Mouse (Mus musculus) spleen, adult 2 months (tissue): ENCODE results near the gene Zfp54. TPM values are rescaled to one million over a fixed set of nuclear protein-coding genes. Genes with fewer than 3 reads are reported as not detected.
A peak's percentile ranks its signal among the peaks of the same experiment; 100 is the strongest.
"Not testable (repeated sequence)": the region's sequence is repeated elsewhere in the genome, so short reads cannot be mapped to it uniquely, and the experiment has no call there.

Source experiments
- DNase-seq, 2 experiments: peaks; one replicate each; pipeline versions ENCODE4 v3.0.0 to v3.0.0-alpha.2; 2012 to 2021; ENCODE audit warnings: low spot score in 2 of 2, low read depth in 1 of 2
- H3K27ac ChIP-seq: fragments of 200-500 bp; 2 replicates; pipeline ENCODE4 v1.5.1; 2012; ENCODE audit warnings: low read length, inconsistent platforms; ENCODE audit not compliant: insufficient read depth
- H3K27me3 ChIP-seq: fragments of 200-500 bp; 2 replicates; pipeline ENCODE4 v1.6.1; 2012; ENCODE audit warnings: mild to moderate bottlenecking, moderate library complexity, low read length, inconsistent platforms; ENCODE audit not compliant: control insufficient read depth, insufficient read depth
- H3K36me3 ChIP-seq: fragments of 200-500 bp; 2 replicates; pipeline ENCODE4 v1.6.1; 2012; ENCODE audit warnings: mild to moderate bottlenecking, low read length, inconsistent platforms; ENCODE audit not compliant: control insufficient read depth, insufficient read depth
- H3K4me1 ChIP-seq: fragments of 200-500 bp; 2 replicates; pipeline ENCODE4 v1.6.1; 2011; ENCODE audit warnings: inconsistent platforms; ENCODE audit not compliant: control insufficient read depth, insufficient read depth, insufficient read length
- H3K4me3 ChIP-seq: fragments of 200-500 bp; 2 replicates; pipeline ENCODE4 v1.5.1; 2011; ENCODE audit warnings: mild to moderate bottlenecking, inconsistent platforms; ENCODE audit not compliant: insufficient read depth, insufficient read length; ENCODE audit errors: extremely low read depth
- CTCF ChIP-seq: fragments of 200-500 bp; IDR thresholded peaks from 2 replicates; pipeline ENCODE4 v1.5.1; 2011; ENCODE audit warnings: mild to moderate bottlenecking, inconsistent platforms; ENCODE audit not compliant: insufficient read depth, insufficient read length, insufficient replicate concordance; ENCODE audit errors: extremely low read depth
- POLR2A ChIP-seq: fragments of 200-500 bp; IDR thresholded peaks from 2 replicates; pipeline ENCODE4 v1.6.1; 2011; ENCODE audit warnings: low read depth, low read length, inconsistent platforms
- WGBS: fragments of 180-500 bp; shearing (Covaris S2); methylation state at CpG from one replicate; pipeline ENCODE4 v1.1.7; 2018; 5-methylcytosine and 5-hydroxymethylcytosine counted together
- polyA plus RNA-seq: library from polyadenylated mRNA; depleted of rRNA; stranded (reverse); fragments of >200 nt; gene quantifications from 2 replicates; pipeline ENCODE4 v1.2.3, GENCODE M21; 2012

Gene Zfp54
- polyA plus RNA-seq, 1 experiment, result 0.34 TPM

DNA sequence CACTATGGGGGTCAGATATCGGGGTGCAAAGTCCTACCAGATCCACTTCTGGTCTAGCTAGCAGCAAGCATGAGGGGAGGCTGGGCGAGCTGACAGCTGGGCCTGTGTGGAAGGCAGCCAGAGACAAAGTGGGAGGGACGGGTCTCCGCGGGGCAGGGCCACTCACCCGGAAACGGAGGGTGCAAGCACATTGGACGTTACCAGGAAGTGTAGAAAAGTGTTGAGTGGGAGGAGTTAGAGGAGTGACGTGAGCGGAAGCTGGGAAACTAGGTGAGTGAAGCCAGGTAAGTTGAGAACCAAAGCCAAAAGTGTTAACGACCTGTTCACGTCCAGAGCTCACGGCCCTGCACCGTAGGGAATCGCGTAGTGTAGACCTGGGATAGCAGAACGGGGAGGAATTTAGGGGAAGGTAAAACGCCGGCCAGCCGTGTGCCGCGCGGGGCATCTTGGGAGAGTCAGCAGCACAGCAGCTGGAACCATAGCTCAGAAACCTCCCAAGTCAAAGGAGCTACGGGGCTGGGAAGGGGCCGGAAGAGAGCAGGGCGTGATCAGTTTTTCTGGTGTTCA is 27.2 kb downstream of the Zfp54 start, which contains the start of gene Zfp51:
Zfp51 (plus strand) TSS at position 237 of the 567 bp plus-strand sequence.
- under 1% methylated on average over 26 of the region's 26 CpGs for WGBS
- peak within 1 kb of the TSS; percentile 78 for H3K4me3 ChIP-seq
- TF ChIP-seq CTCF (no peak), POLR2A (peak; percentile 83)
- no peaks in the 10 kb centered on the region; the same call in 1 of the 2 replicates for H3K4me1 ChIP-seq
- peak; percentile 91 to 93 for DNase-seq
- no peaks in the 10 kb centered on the region for H3K27me3 ChIP-seq
- H3K36me3 ChIP-seq, result peaks cover 7% of the 10 kb centered on the region
- peak within 1 kb of the TSS; percentile 95 for H3K27ac ChIP-seq

DNA sequence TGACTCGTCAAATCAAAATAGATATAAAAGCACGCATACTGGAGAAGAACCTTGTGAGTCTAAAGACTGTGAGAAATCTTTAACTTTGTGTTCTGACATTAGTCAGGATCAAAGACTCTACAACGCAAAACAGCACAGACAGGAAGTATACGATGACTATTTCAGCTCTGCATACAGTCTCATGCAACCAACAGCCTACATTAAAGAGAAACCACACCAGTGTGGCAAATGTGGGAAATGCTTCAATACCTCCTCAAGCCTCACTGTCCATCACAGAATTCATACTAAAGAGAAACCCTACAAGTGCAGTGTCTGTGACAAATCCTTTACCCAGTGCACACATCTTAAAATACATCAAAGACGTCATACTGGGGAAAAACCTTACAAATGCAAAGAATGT is 40.5 kb downstream of the Zfp54 start:
- 48% methylated on average over 5 of the region's 5 CpGs for WGBS
- peaks cover 12% of the 10 kb centered on the region for H3K36me3 ChIP-seq
- no peak overlapping the region for H3K4me3 ChIP-seq
- TF ChIP-seq POLR2A (no peak), CTCF (no peak)
- DNase-seq, result peak in 1 of 2 experiments; percentile 33
- H3K27ac ChIP-seq, result no peak overlapping the region; the same call in 1 of the 2 replicates
- H3K27me3 ChIP-seq, result no peaks in the 10 kb centered on the region
- no peaks in the 10 kb centered on the region for H3K4me1 ChIP-seq

DNA sequence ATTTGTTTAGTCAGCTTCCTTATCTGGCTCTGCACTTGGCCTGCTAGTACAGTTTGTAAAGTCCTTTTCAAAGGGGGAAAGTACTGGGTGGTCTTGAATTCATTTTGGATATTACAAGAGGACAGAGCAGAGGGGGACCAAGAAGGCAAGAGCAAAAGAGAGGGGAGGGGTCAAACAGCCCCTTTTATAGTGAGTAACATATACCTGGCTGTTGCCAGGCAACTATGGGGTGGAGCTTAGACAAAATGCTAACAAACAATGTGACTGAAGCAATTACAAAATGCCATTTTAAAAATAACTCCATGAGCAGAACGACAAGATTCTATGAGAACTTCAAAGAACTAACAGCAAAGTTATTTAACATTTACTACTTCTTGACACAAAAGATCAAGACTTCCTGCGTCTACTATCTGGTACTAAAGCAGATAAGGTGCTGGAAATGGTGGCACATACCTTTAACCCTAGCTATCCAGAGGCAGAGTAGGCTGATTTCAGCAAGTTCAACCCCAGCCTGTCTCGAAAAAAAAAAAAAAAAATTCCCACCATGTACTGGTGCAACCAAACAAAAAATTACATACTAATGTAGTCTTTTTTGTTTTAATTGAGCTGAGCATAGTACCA is 49.1 kb downstream of the Zfp54 start:
- no peak overlapping the region for H3K27ac ChIP-seq
- no peaks in the 10 kb centered on the region; the same call in 1 of the 2 replicates for H3K4me1 ChIP-seq
- H3K4me3 ChIP-seq, result no peak overlapping the region
- WGBS, result 61% methylated on average over 3 of the region's 3 CpGs
- H3K36me3 ChIP-seq, result no peaks in the 10 kb centered on the region
- DNase-seq, result no peak
- TF ChIP-seq CTCF (no peak), POLR2A (no peak)
- no peaks in the 10 kb centered on the region for H3K27me3 ChIP-seq

DNA sequence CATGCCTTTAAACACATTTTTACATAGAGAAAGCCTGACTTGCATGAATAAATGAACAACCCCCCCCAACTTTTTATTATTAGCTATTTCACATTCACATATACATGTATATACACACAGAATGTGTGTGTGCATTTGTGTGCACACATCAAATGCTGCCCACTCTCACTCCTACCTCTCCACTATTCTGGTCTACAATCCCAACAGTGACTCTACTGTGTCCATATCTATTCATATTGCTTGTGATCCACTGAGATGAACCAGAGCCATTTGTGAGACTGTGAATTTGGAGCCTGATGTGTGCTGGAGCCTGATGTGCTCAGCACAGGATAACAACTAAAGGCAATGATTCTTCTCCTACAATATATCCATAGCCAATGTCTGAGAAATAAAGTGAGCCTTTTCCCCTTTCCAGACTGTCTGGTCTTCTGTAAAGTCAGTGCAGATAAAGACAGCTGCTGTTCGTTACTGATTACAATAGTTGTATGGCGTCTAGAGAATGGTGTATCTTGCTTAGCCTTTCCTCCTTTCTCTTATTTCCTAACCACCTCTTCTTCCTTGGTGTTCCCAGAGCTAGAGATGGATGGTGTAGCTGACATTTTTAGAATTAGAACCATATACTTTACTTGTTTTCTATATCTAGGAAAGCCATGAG is 49.8 kb downstream of the Zfp54 start:
- TF ChIP-seq CTCF (no peak), POLR2A (no peak)
- H3K27me3 ChIP-seq, result no peaks in the 10 kb centered on the region
- H3K4me1 ChIP-seq, result no peaks in the 10 kb centered on the region; the same call in 1 of the 2 replicates
- H3K4me3 ChIP-seq, result no peak overlapping the region
- 80% methylated on average over 2 of the region's 2 CpGs for WGBS
- peak overlapping the region; percentile 87; the same call in 1 of the 2 replicates for H3K27ac ChIP-seq
- no peak for DNase-seq
- H3K36me3 ChIP-seq, result no peaks in the 10 kb centered on the region

DNA sequence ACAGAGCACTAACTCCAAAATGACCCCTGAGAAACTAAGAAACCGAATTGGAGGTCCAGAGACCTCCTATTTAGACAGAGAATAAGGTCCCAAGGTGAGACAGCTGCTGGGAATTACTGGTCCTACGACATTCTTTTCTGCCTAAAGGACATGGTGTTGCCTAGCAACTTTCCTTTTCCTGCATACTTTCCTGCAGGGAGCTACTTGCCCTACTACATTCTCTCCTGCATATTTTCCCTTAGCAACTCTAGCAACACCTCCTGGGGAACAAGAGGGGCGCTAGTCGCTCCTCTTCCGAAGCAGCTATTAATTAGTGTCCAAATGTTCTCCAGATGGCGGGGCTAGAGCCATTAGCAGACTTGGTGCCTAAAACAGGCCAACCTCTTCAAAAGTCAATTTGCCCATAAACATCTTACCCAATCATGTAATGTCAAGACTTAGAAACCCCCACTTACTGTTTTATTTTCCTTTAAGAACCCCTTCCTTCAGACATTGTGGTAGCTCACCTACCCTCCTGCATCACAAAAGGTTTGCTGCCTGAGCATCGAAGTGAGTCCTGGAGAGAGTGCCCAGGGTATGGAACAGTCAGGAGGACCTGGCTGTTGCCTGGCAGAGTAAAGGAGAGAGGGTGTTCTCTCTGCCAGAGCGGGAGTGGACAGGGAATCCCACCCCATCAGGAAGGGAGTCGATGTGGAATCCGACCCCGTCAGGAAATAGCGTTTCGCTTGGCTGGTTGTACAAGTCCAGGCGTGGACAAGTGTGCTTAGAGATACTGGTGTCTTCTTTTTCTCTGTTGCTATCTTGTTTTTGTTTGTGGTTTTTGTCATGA is 50.5 kb downstream of the Zfp54 start:
- H3K36me3 ChIP-seq, result no peaks in the 10 kb centered on the region
- DNase-seq, result no peak
- H3K27me3 ChIP-seq, result no peaks in the 10 kb centered on the region
- H3K4me3 ChIP-seq, result no peak overlapping the region
- WGBS, result 57% methylated on average over 14 of the region's 14 CpGs
- H3K4me1 ChIP-seq, result peaks cover 2% of the 10 kb centered on the region; the same call in 1 of the 2 replicates
- TF ChIP-seq POLR2A (no peak), CTCF (no peak)
- peak overlapping the region; percentile 87 for H3K27ac ChIP-seq

DNA sequence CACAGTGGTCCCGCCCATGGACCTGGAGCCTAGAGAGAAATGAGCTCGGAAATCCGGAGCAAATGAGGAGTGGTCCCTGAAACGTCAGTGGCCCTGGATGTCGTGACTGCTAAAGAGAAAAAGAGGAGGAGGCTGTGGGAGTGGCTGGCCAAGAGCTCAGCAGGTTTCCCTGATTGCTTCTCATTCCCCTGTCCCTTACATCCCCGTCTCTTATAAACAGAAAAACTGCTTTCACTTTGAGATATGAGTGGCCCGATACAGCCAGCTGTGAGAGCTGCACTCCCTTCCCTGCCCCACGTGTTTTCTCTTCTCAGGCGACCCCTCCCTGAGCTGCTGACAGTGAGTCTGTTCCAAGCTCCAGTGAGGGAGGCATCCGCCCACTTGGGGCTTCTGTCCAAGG is 51.7 kb downstream of the Zfp54 start:
- not testable (repeated sequence) for H3K36me3 ChIP-seq, DNase-seq, H3K27me3 ChIP-seq, H3K4me1 ChIP-seq
- H3K27ac ChIP-seq, result peak overlapping the region; percentile 74; the same call in 1 of the 2 replicates
- 3% methylated on average over 10 of the region's 10 CpGs for WGBS
- H3K4me3 ChIP-seq, result peak overlapping the region; percentile 45

DNA sequence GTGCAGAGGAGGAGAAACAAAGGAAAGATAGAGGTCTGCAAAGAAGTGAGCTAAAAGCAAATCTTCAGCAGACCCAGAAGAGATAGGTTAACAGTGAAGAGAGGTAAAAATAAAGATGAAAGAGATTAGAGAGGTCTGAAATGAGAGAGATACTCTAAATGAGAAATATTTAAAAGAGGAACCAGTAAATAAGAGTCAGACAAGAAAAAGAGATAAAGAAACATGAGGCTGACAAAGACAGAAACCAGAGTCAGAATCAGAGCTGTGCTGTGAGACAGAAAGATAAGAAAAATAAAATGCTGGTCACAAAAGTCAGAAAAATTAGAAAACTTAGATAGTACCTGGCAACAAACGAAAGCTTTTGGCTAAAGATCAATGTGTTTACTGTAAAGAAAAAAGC is 52.3 kb downstream of the Zfp54 start:
- H3K27me3 ChIP-seq, H3K27ac ChIP-seq, H3K4me3 ChIP-seq, H3K4me1 ChIP-seq, H3K36me3 ChIP-seq, DNase-seq: not testable (repeated sequence)
- 46% methylated on average over 1 of the region's 1 CpGs for WGBS

DNA sequence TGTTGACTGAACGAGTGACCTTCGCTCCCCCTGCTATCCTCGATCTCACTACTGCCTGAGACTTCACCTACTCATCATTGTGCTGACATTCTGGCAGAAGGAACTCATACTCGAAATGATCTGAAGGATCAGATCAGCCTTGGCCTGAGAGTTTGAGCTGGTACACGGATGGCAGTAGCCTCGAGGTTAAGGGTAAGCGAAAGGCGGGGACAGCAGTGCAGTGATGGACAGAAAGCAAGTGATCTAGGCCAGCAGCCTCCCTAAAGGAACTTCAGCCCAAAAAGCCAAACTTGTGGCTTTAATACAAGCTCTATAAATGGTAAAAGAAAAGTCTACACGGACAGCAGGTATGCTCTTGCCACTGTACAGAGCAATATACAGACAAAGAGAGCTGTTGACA is 53.3 kb downstream of the Zfp54 start:
- not testable (repeated sequence) for H3K4me3 ChIP-seq, H3K36me3 ChIP-seq, DNase-seq, H3K4me1 ChIP-seq, H3K27me3 ChIP-seq
- WGBS, result 53% methylated on average over 5 of the region's 9 CpGs
- H3K27ac ChIP-seq, result peak overlapping the region; percentile 35; the same call in 1 of the 2 replicates

DNA sequence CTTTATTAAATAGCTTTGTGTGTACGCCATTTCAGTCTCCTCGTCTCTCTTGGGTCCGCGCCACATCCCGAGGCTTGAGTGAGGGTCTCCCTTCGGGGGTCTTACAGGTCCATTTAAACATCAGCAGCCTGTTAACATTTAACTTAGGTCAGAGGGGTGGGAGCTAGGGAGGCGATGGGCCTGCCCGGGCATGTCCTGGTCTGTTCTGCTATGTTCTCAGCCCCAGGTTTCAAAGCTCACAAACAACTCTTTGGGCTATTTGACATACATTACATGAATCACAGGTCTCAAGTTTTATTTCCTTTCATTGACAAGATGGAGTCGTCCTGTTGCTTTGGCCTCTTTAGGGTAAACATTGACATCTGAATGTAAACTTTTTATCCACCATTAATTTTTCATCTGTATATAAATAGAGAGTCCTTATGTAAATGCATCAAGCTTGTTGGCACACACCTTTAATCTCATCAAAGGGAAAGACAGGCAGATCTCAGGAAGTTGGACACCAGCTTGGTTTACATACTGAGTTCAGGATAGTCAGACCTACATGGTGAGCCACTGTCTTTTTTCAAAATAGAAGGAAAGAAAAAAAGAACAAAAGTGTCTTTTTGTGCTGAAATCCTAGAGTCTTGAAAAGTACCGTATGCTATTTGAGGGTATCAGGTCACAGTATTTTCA is 55.2 kb downstream of the Zfp54 start:
- WGBS, result 37% methylated on average over 10 of the region's 10 CpGs

More for the DNA sequence above, 55.2 kb downstream of the Zfp54 start:
- DNase-seq, H3K4me1 ChIP-seq, H3K36me3 ChIP-seq, H3K27me3 ChIP-seq, H3K4me3 ChIP-seq: not testable (repeated sequence)
- H3K27ac ChIP-seq, result peak overlapping the region; percentile 51; the same call in 1 of the 2 replicates
